Mouse (Mus musculus) liver, embryonic 14.5 days (tissue): Measurements from ENCODE around the gene Gsc2. TPM values are rescaled to one million over a fixed set of nuclear protein-coding genes. Genes with fewer than 3 reads are reported as not detected.
A peak's percentile ranks its signal among the peaks of the same experiment; 100 is the strongest.

Experiments
- ATAC-seq: fragments of 200-750 bp; cut with Nextera tagmentation; 2 replicates; pipeline ENCODE4 v1.8.0; 2017; ENCODE audit warnings: moderate number of reproducible peaks, mild to moderate bottlenecking, moderate library complexity; ENCODE audit not compliant: insufficient read depth
- DNase-seq, 3 experiments: peaks; one replicate each; pipeline ENCODE4 v3.0.0-alpha.2; 2012 to 2013; ENCODE audit warnings: low read depth in 3 of 3, low spot score in 3 of 3
- H3K27ac ChIP-seq: fragments of 300-500 bp; sonication (generic); 2 replicates; pipeline ENCODE4 v1.5.1; 2014; ENCODE audit warnings: moderate library complexity, mild to moderate bottlenecking, control low read depth, inconsistent platforms
- H3K27me3 ChIP-seq: fragments of 300-500 bp; sonication (generic); 2 replicates; pipeline ENCODE4 v1.6.1; 2014; ENCODE audit warnings: mild to moderate bottlenecking, low read length, moderate library complexity; ENCODE audit not compliant: control insufficient read depth, insufficient read depth
- H3K36me3 ChIP-seq: fragments of 300-500 bp; sonication (generic); replicated peaks from 2 replicates; pipeline ENCODE4 v1.6.1; 2014; ENCODE audit warnings: low read depth; ENCODE audit not compliant: control insufficient read depth, insufficient read depth
- H3K4me1 ChIP-seq, 2 experiments: fragments of 200-500 bp in 1 of 2; fragments of 300-500 bp in 1 of 2; sonication (generic) in 1 of 2; replicated peaks; 2 replicates each; pipeline ENCODE4 v1.6.1; 2012 to 2014; ENCODE audit warnings: antibody characterized with exemption in 1 of 2, inconsistent platforms in 1 of 2, low read length in 1 of 2; ENCODE audit not compliant: control insufficient read depth in 2 of 2, insufficient read depth in 2 of 2
- H3K4me2 ChIP-seq: fragments of 300-500 bp; sonication (generic); 2 replicates; pipeline ENCODE4 v1.6.1; 2014; ENCODE audit warnings: low read depth, mild to moderate bottlenecking, control low read depth, moderate library complexity
- H3K4me3 ChIP-seq, 2 experiments: fragments of 200-500 bp in 1 of 2; fragments of 300-500 bp in 1 of 2; sonication (generic) in 1 of 2; 2 replicates each; pipeline ENCODE4 v1.5.1; 2012 to 2014; ENCODE audit warnings: low read depth in 2 of 2, low read length in 2 of 2, mild to moderate bottlenecking in 2 of 2, control low read depth in 1 of 2, inconsistent platforms in 1 of 2, moderate library complexity in 1 of 2; ENCODE audit not compliant: insufficient read depth in 1 of 2
- H3K9ac ChIP-seq: fragments of 300-500 bp; sonication (generic); replicated peaks from 2 replicates; pipeline ENCODE4 v1.6.1; 2014; ENCODE audit warnings: mild to moderate bottlenecking, control low read depth, moderate library complexity
- H3K9me3 ChIP-seq: fragments of 300-500 bp; sonication (generic); 2 replicates; pipeline ENCODE4 v1.6.1; 2016; ENCODE audit warnings: low read length, mixed read lengths; ENCODE audit not compliant: control insufficient read depth
- CTCF ChIP-seq: IDR thresholded peaks from 2 replicates; pipeline ENCODE4 v1.5.1; 2016; ENCODE audit warnings: antibody characterized with exemption, low read depth, control low read depth
- EP300 ChIP-seq: IDR thresholded peaks from 2 replicates; pipeline ENCODE4 v1.6.1; 2016; ENCODE audit warnings: antibody characterized with exemption, low read depth
- WGBS: fragments of 180-500 bp; shearing (Covaris S2); extraction: QIAGEN DNeasy Blood & Tissue Kit; methylation state at CpG from one replicate; pipeline ENCODE4 v1.1.7; 2014; ENCODE audit not compliant: insufficient replicate concordance; 5-methylcytosine and 5-hydroxymethylcytosine counted together
- polyA plus RNA-seq, 2 experiments: library from polyadenylated mRNA; depleted of rRNA in 1 of 2; stranded (reverse) in 1 of 2; unstranded in 1 of 2; fragments of >200 nt; fragmentation: Nextera tagmentation in 1 of 2; extraction: Ambion mirVana in 1 of 2; gene quantifications; 2 replicates each; pipeline versions ENCODE4 v1.2.1 to v1.2.3; 2012 to 2014

Gene Gsc2
- polyA plus RNA-seq, 2 experiments = not detected

GRCm38 (mm10) chr16:17938187-17938586 lies 23.3 kb upstream of the Gsc2 start:
- Histone ChIP-seq H3K4me2 (peak overlapping the region; percentile 42; the same call in 1 of the 2 replicates), H3K4me3 (no peak overlapping the region), H3K9me3 (no peaks in the 10 kb centered on the region), H3K9ac (no peak overlapping the region), H3K36me3 (no peaks in the 10 kb centered on the region), H3K4me1 (peaks cover 27 to 35% of the 10 kb centered on the region in 2 experiments), H3K27ac (peak overlapping the region; percentile 70; the same call in 1 of the 2 replicates), H3K27me3 (no peaks in the 10 kb centered on the region)
- no peak for ATAC-seq
- DNase-seq = no peak
- 27% methylated on average over 7 of the region's 7 CpGs for WGBS
- no peak for TF ChIP-seq CTCF

GRCm38 (mm10) chr16:17936776-17937175 lies 21.9 kb upstream of the Gsc2 start:
- WGBS = 70% methylated on average over 10 of the region's 10 CpGs
- Histone ChIP-seq H3K9me3 (no peaks in the 10 kb centered on the region), H3K4me3 (no peak overlapping the region), H3K9ac (no peak overlapping the region), H3K27me3 (no peaks in the 10 kb centered on the region), H3K36me3 (no peaks in the 10 kb centered on the region), H3K4me1 (peaks cover 27 to 35% of the 10 kb centered on the region in 2 experiments), H3K4me2 (no peak overlapping the region), H3K27ac (no peak overlapping the region)
- DNase-seq = no peak
- no peak for TF ChIP-seq EP300
- no peak for TF ChIP-seq CTCF
- ATAC-seq = no peak

- no peaks in the 10 kb centered on the region for H3K27me3 ChIP-seq
- peak overlapping the region; percentile 79 for H3K27ac ChIP-seq
- no peak for DNase-seq
- H3K36me3 ChIP-seq = no peaks in the 10 kb centered on the region
- WGBS = 25% methylated on average over 3 of the region's 3 CpGs
- H3K4me3 ChIP-seq = no peak overlapping the region
- ATAC-seq = no peak
- H3K9me3 ChIP-seq = no peaks in the 10 kb centered on the region
- peaks cover 26 to 34% of the 10 kb centered on the region in 2 experiments for H3K4me1 ChIP-seq
- no peak overlapping the region; the same call in 1 of the 2 replicates for H3K9ac ChIP-seq
- TF ChIP-seq EP300 (no peak), CTCF (peak; percentile 40)
- no peak overlapping the region for H3K4me2 ChIP-seq
These were observed 19.6 kb upstream of the Gsc2 start for GRCm38 (mm10) chr16:17934445-17934910.

GRCm38 (mm10) chr16:17933594-17934444 lies 19.0 kb upstream of the Gsc2 start:
- no peak overlapping the region; the same call in 1 of the 2 replicates for H3K9ac ChIP-seq
- 19% methylated on average over 9 of the region's 9 CpGs for WGBS
- H3K36me3 ChIP-seq = no peaks in the 10 kb centered on the region
- TF ChIP-seq CTCF (no peak), EP300 (peak; percentile 59)
- no peak overlapping the region for H3K4me2 ChIP-seq
- ATAC-seq (peak; percentile 78), DNase-seq (no peak)
- peaks cover 23 to 30% of the 10 kb centered on the region in 2 experiments for H3K4me1 ChIP-seq
- H3K9me3 ChIP-seq = no peaks in the 10 kb centered on the region
- H3K27me3 ChIP-seq = no peaks in the 10 kb centered on the region
- no peak overlapping the region for H3K4me3 ChIP-seq
- peak overlapping the region; percentile 79 for H3K27ac ChIP-seq

GRCm38 (mm10) chr16:17931906-17932460 lies 17.1 kb upstream of the Gsc2 start:
- Histone ChIP-seq H3K4me3 (no peak overlapping the region), H3K27me3 (no peaks in the 10 kb centered on the region), H3K4me2 (no peak overlapping the region), H3K36me3 (no peaks in the 10 kb centered on the region), H3K4me1 (peaks cover 18 to 20% of the 10 kb centered on the region in 2 experiments), H3K9ac (no peak overlapping the region), H3K27ac (no peak overlapping the region), H3K9me3 (no peaks in the 10 kb centered on the region)
- 85% methylated on average over 5 of the region's 5 CpGs for WGBS
- DNase-seq = no peak
- TF ChIP-seq CTCF (no peak), EP300 (no peak)
- no peak for ATAC-seq
